Mouse (Mus musculus) forebrain, embryonic 14.5 days (tissue): Measurements from ENCODE around the gene Trrap. TPM values are rescaled to one million over a fixed set of nuclear protein-coding genes. Genes with fewer than 3 reads are reported as not detected.

Experiments used
- ATAC-seq: fragments of 200-750 bp; cut with Nextera tagmentation; 2 replicates; pipeline ENCODE4 v1.8.0; 2017; ENCODE audit warnings: mild to moderate bottlenecking, moderate library complexity
- DNase-seq: peaks from one replicate; pipeline ENCODE4 v3.0.0-alpha.2; 2015; ENCODE audit warnings: low spot score
- H3K27ac ChIP-seq: fragments of 300-500 bp; sonication (generic); 2 replicates; pipeline ENCODE4 v1.5.1; 2014; ENCODE audit warnings: low read depth, mild to moderate bottlenecking, control low read depth, low read length, moderate library complexity
- H3K27me3 ChIP-seq: fragments of 300-500 bp; sonication (generic); replicated peaks from 2 replicates; pipeline ENCODE4 v1.6.1; 2014; ENCODE audit warnings: low read length, control low read depth, mixed read lengths; ENCODE audit not compliant: control insufficient read depth, insufficient read depth
- H3K36me3 ChIP-seq: fragments of 300-500 bp; sonication (generic); 2 replicates; pipeline ENCODE4 v1.6.1; 2014; ENCODE audit warnings: low read length, control low read depth; ENCODE audit not compliant: control insufficient read depth, insufficient read depth
- H3K4me1 ChIP-seq: fragments of 300-500 bp; sonication (generic); 2 replicates; pipeline ENCODE4 v1.6.1; 2014; ENCODE audit warnings: antibody characterized with exemption, low read length, control low read depth; ENCODE audit not compliant: control insufficient read depth, insufficient read depth
- H3K4me2 ChIP-seq: fragments of 300-500 bp; sonication (generic); 2 replicates; pipeline ENCODE4 v1.6.1; 2014; ENCODE audit warnings: mild to moderate bottlenecking, control low read depth, low read length
- H3K4me3 ChIP-seq: fragments of 300-500 bp; sonication (generic); 2 replicates; pipeline ENCODE4 v1.5.1; 2014; ENCODE audit warnings: low read depth, low read length, control low read depth
- H3K9ac ChIP-seq: fragments of 300-500 bp; sonication (generic); 2 replicates; pipeline ENCODE4 v1.6.1; 2014; ENCODE audit warnings: mild to moderate bottlenecking, low read length, control low read depth, moderate library complexity
- H3K9me3 ChIP-seq: fragments of 300-500 bp; sonication (generic); replicated peaks from 2 replicates; pipeline ENCODE4 v1.6.1; 2016; ENCODE audit warnings: low read length, control low read depth, mixed read lengths; ENCODE audit not compliant: control insufficient read depth
- whole genome bisulfite sequencing: fragments of 180-500 bp; shearing (Covaris S2); extraction: QIAGEN DNeasy Blood & Tissue Kit; methylation state at CpG from one replicate; pipeline ENCODE4 v1.1.7; 2014; 5-methylcytosine and 5-hydroxymethylcytosine counted together
- polyA plus RNA-seq: library from polyadenylated mRNA; unstranded; fragments of >200 nt; fragmentation: Nextera tagmentation; extraction: Ambion mirVana; gene quantifications from 2 replicates; pipeline ENCODE4 v1.2.1, GENCODE M21; 2014

Trrap gene
- polyA plus RNA-seq, 1 experiment from 2014 or later = 54.0 TPM

GRCm38 (mm10) chr5:144849932-144850331 lies 82.4 kb downstream of the Trrap start:
- no peak overlapping the region for H3K27ac ChIP-seq
- H3K4me2 ChIP-seq = no peak overlapping the region
- H3K27me3 ChIP-seq = no peaks in the 10 kb centered on the region
- no peak for DNase-seq
- no peaks in the 10 kb centered on the region for H3K4me1 ChIP-seq
- 95% methylated on average over 10 of the region's 10 CpGs for WGBS
- no peak for ATAC-seq
- H3K4me3 ChIP-seq = no peak overlapping the region
- H3K36me3 ChIP-seq = peaks cover 99% of the 10 kb centered on the region
- no peak overlapping the region for H3K9ac ChIP-seq
- no peaks in the 10 kb centered on the region for H3K9me3 ChIP-seq

- H3K27me3 ChIP-seq = no peaks in the 10 kb centered on the region
- ATAC-seq = no peak
Observed at GRCm38 (mm10) chr5:144851820-144852219, 84.3 kb downstream of the Trrap start.

GRCm38 (mm10) chr5:144853931-144854330 lies 86.4 kb downstream of the Trrap start:
- Histone ChIP-seq H3K27me3 (no peaks in the 10 kb centered on the region), H3K36me3 (peaks cover 92% of the 10 kb centered on the region), H3K27ac (no peak overlapping the region), H3K9ac (no peak overlapping the region), H3K4me1 (no peaks in the 10 kb centered on the region), H3K9me3 (no peaks in the 10 kb centered on the region), H3K4me3 (no peak overlapping the region), H3K4me2 (no peak overlapping the region)
- ATAC-seq (no peak), DNase-seq (no peak)
- WGBS = 90% methylated on average over 5 of the region's 5 CpGs

More at GRCm38 (mm10) chr5:144851820-144852219, 84.3 kb downstream of the Trrap start:
- 96% methylated on average over 3 of the region's 3 CpGs for WGBS
- DNase-seq = no peak
- Histone ChIP-seq H3K9ac (no peak overlapping the region), H3K4me1 (no peaks in the 10 kb centered on the region), H3K4me3 (no peak overlapping the region), H3K27ac (no peak overlapping the region), H3K9me3 (no peaks in the 10 kb centered on the region), H3K36me3 (peaks cover 94% of the 10 kb centered on the region), H3K4me2 (no peak overlapping the region)

GRCm38 (mm10) chr5:144855936-144856335 lies 88.4 kb downstream of the Trrap start:
- no peaks in the 10 kb centered on the region for H3K27me3 ChIP-seq
- no peak overlapping the region for H3K9ac ChIP-seq
- no peak overlapping the region for H3K27ac ChIP-seq
- H3K4me1 ChIP-seq = no peaks in the 10 kb centered on the region
- ATAC-seq = no peak
- no peaks in the 10 kb centered on the region for H3K9me3 ChIP-seq
- WGBS = 66% methylated on average over 6 of the region's 6 CpGs
- DNase-seq = no peak
- peaks cover 93% of the 10 kb centered on the region for H3K36me3 ChIP-seq
- no peak overlapping the region for H3K4me3 ChIP-seq
- H3K4me2 ChIP-seq = no peak overlapping the region

- no peaks in the 10 kb centered on the region for H3K9me3 ChIP-seq
- no peak overlapping the region for H3K9ac ChIP-seq
- peaks cover 71% of the 10 kb centered on the region for H3K36me3 ChIP-seq
- no peak overlapping the region for H3K4me2 ChIP-seq
- H3K27ac ChIP-seq = no peak overlapping the region
- DNase-seq = no peak
- no peaks in the 10 kb centered on the region for H3K4me1 ChIP-seq
- H3K27me3 ChIP-seq = no peaks in the 10 kb centered on the region
- H3K4me3 ChIP-seq = no peak overlapping the region
- no peak for ATAC-seq
- 93% methylated on average over 15 of the region's 15 CpGs for WGBS
Observed at GRCm38 (mm10) chr5:144858527-144858926, 91.0 kb downstream of the Trrap start.

GRCm38 (mm10) chr5:144859284-144859683 lies 91.8 kb downstream of the Trrap start:
- DNase-seq = no peak
- peaks cover 63% of the 10 kb centered on the region for H3K36me3 ChIP-seq

GRCm38 (mm10) chr5:144860913-144861312 lies 93.4 kb downstream of the Trrap start:
- no peak overlapping the region for H3K4me2 ChIP-seq
- H3K4me3 ChIP-seq = no peak overlapping the region
- no peaks in the 10 kb centered on the region for H3K27me3 ChIP-seq
- H3K36me3 ChIP-seq = peaks cover 51% of the 10 kb centered on the region
- H3K9ac ChIP-seq = no peak overlapping the region
- no peaks in the 10 kb centered on the region for H3K4me1 ChIP-seq
- no peak for DNase-seq
- H3K27ac ChIP-seq = no peak overlapping the region
- H3K9me3 ChIP-seq = no peaks in the 10 kb centered on the region
- no peak for ATAC-seq
- WGBS = 95% methylated on average over 8 of the region's 8 CpGs

More at GRCm38 (mm10) chr5:144859284-144859683, 91.8 kb downstream of the Trrap start:
- no peak overlapping the region for H3K27ac ChIP-seq
- no peaks in the 10 kb centered on the region for H3K9me3 ChIP-seq
- H3K27me3 ChIP-seq = no peaks in the 10 kb centered on the region
- no peak overlapping the region for H3K4me3 ChIP-seq
- H3K4me1 ChIP-seq = no peaks in the 10 kb centered on the region
- no peak for ATAC-seq
- WGBS = 95% methylated on average over 9 of the region's 9 CpGs
- H3K9ac ChIP-seq = no peak overlapping the region
- no peak overlapping the region for H3K4me2 ChIP-seq

GRCm38 (mm10) chr5:144866923-144867322 lies 99.4 kb downstream of the Trrap start:
- Histone ChIP-seq H3K9me3 (no peaks in the 10 kb centered on the region), H3K27ac (no peak overlapping the region), H3K9ac (no peak overlapping the region), H3K4me2 (no peak overlapping the region), H3K36me3 (no peaks in the 10 kb centered on the region), H3K4me3 (no peak overlapping the region), H3K4me1 (no peaks in the 10 kb centered on the region), H3K27me3 (no peaks in the 10 kb centered on the region)
- no peak for DNase-seq
- WGBS = 72% methylated on average over 8 of the region's 8 CpGs
- ATAC-seq = no peak

GRCm38 (mm10) chr5:144869466-144869865 lies 101.9 kb downstream of the Trrap start:
- no peak overlapping the region for H3K4me3 ChIP-seq
- no peak for DNase-seq
- no peak overlapping the region for H3K27ac ChIP-seq
- ATAC-seq = no peak
- H3K9ac ChIP-seq = no peak overlapping the region
- no peaks in the 10 kb centered on the region for H3K9me3 ChIP-seq
- no peaks in the 10 kb centered on the region for H3K36me3 ChIP-seq
- no peak overlapping the region for H3K4me2 ChIP-seq
- no peaks in the 10 kb centered on the region for H3K27me3 ChIP-seq
- no peaks in the 10 kb centered on the region for H3K4me1 ChIP-seq
- 41% methylated on average over 7 of the region's 7 CpGs for WGBS
